Mouse (Mus musculus) heart, adult 9 months (tissue): Measurements from ENCODE around the gene Il11ra2.
"Not testable (repeated sequence)": the region's sequence is repeated elsewhere in the genome, so short reads cannot be mapped to it uniquely, and the experiment has no call there.

Experiments
- DNase-seq, 2 experiments: peaks; one replicate each; pipeline ENCODE4 v3.0.0; 2022; ENCODE audit warnings: low spot score in 2 of 2

Il11ra2 gene

GRCm38 (mm10) chr4:42661793-42662192 lies at the start of gene Il11ra2:
TSS of gene Il11ra2 (minus strand) at chr4:42661893.
- not testable (repeated sequence) for DNase-seq

GRCm38 (mm10) chr4:42682183-42682524 lies 20.5 kb upstream of the Il11ra2 start:
- not testable (repeated sequence) for DNase-seq

- DNase-seq: not testable (repeated sequence)
These were observed 19.9 kb upstream of the Il11ra2 start for GRCm38 (mm10) chr4:42681473-42682182.

- not testable (repeated sequence) for DNase-seq
These were observed 19.0 kb upstream of the Il11ra2 start for GRCm38 (mm10) chr4:42680374-42681356.

DNA sequence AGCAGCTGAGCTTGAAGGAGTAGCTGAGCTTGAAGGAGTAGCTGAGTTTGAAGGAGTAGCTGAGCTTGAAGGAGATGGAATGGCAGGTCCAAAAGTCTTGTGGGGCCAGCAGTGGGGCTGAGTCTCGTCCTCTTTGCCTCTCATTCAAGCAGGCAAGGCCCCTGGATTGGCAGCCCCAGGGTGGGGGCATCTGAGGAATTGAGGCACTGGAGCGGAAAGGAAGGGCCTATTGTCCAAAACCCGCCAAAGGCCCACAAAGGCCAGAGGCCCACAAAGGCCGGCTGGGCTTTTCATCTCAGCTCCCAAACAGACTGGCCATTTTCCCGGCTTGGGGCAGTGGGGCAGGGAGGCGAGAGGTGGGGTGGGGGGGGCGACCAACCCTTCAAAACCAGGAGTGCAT lies 17.7 kb upstream of the Il11ra2 start:
- not testable (repeated sequence) for DNase-seq

DNA sequence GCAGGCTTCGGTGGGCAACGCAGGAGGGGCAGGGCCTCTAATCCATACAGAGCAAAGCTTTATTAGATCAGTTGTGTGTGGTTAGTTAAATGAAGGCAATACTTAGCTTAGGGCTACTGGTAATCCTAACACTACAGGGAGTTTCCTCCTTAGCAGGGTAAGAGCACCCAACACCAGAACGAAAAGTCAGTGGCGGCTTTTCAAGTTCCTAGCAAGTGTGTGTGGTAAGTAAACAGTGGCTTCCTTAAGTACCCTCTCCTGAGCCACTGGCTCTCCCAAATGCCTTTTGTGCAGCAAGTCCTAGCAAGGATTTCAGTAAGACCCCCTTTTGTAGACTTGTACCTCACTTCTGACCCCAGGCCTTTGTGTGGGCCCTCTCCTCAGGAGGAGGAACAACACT lies 13.7 kb upstream of the Il11ra2 start:
- DNase-seq: not testable (repeated sequence)

GRCm38 (mm10) chr4:42654951-42655350 lies 6.7 kb downstream of the Il11ra2 start, which contains the start of gene Ccl27b:
TSS of gene Ccl27b (plus strand) at chr4:42655251.
- DNase-seq: not testable (repeated sequence)

DNA sequence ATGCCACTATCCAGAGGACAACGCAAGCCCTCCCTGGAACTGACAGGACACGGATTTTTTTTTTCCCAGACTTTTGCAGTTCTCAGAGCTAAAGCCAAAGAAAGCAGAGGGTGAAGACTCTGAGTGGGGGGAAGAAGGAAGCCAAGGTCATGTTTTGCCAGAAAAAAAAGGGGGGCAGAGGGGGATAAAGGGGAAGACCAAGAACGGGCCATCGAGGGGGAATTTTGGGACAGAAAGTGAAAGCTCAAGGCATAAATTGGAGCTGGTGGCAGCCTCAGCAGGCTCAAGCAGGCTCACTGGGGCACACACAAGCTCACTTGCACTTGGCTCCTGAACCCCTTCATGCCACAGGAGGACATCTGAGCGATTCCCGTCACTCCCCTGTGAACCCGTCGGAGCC lies 32.3 kb downstream of the Il11ra2 start, which contains the start of gene Gm2564:
Gene Gm2564 (plus strand): TSS at position 301 of the 400 bp plus-strand sequence.
- DNase-seq: not testable (repeated sequence)

DNA sequence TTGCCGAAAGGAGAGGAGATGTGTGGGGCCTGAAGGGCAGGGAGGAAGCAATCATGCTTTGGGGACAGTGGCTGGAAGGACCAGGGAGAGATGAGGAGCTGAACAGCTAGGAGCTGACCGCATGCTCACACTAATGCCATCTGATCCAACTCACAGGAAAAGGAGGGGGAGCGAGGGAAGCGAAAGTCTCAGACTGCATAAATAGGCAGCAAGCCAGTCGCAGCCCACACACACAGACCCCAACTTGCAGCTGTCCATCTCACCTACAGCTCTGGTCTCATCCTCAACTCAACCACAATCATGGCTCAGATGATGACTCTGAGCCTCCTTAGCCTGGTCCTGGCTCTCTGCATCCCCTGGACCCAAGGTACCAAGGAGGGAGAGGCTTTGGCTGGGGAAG lies 49.8 kb downstream of the Il11ra2 start, which contains the start of gene Gm10591:
Gene Gm10591 (plus strand): TSS at position 301 of the 400 bp plus-strand sequence.
- not testable (repeated sequence) for DNase-seq
